Mouse (Mus musculus) G1E (cell line): ENCODE results near the gene Ube4b. TPM values are rescaled to one million over a fixed set of nuclear protein-coding genes. Genes with fewer than 3 reads are reported as not detected.

Experiments
- ATAC-seq: 2 replicates; pipeline ENCODE4 v1.8.0; 2016; ENCODE audit warnings: mild to moderate bottlenecking; ENCODE audit not compliant: insufficient number of reproducible peaks, poor library complexity, low FRiP score, severe bottlenecking; ENCODE audit errors: extremely low read depth
- DNase-seq: peaks from one replicate; pipeline ENCODE4 v3.0.0; 2012; ENCODE audit warnings: low spot score
- H3K27me3 ChIP-seq: 2 replicates; pipeline ENCODE4 v1.6.1; 2012; ENCODE audit warnings: mild to moderate bottlenecking, low read length, inconsistent platforms; ENCODE audit not compliant: insufficient read depth
- H3K36me3 ChIP-seq: replicated peaks from 2 replicates; pipeline ENCODE3; 2012; ENCODE audit warnings: mild to moderate bottlenecking, inconsistent platforms
- H3K4me1 ChIP-seq: 2 replicates; pipeline ENCODE4 v1.6.1; 2012; ENCODE audit warnings: low read depth, low read length, inconsistent platforms, mixed read lengths; ENCODE audit not compliant: insufficient read depth
- H3K4me3 ChIP-seq: 2 replicates; pipeline ENCODE4 v1.5.1; 2012; ENCODE audit warnings: low read depth, mild to moderate bottlenecking, inconsistent platforms, low read length, moderate library complexity, mixed read lengths
- H3K9me3 ChIP-seq: replicated peaks from 2 replicates; pipeline ENCODE4 v1.6.1; 2012; ENCODE audit warnings: inconsistent platforms
- CTCF ChIP-seq: IDR thresholded peaks from 2 replicates; pipeline ENCODE4 v1.5.1; 2012; ENCODE audit warnings: low read depth, low read length, inconsistent platforms, mixed read lengths
- GATA1 ChIP-seq: IDR thresholded peaks from 2 replicates; pipeline ENCODE4 v1.6.1; 2012; ENCODE audit warnings: borderline replicate concordance, low read length, inconsistent platforms, mixed read lengths
- GATA2 ChIP-seq: IDR thresholded peaks from 2 replicates; pipeline ENCODE4 v1.6.1; 2012; ENCODE audit warnings: low read depth, low read length, inconsistent platforms, borderline replicate concordance
- POLR2AphosphoS5 ChIP-seq: IDR thresholded peaks from 2 replicates; pipeline ENCODE4 v1.6.1; 2012; ENCODE audit warnings: low read depth, low read length, inconsistent platforms; ENCODE audit not compliant: insufficient replicate concordance
- TAL1 ChIP-seq: conservative IDR thresholded peaks from 2 replicates; pipeline ENCODE4 v1.6.1; 2012; ENCODE audit warnings: low read depth, low read length, inconsistent platforms, mixed read lengths
- polyA plus RNA-seq: library from polyadenylated mRNA; stranded (reverse); fragments of >175 nt; gene quantifications from 2 replicates; pipeline ENCODE4 v1.2.3, GENCODE M21; 2012
- total RNA-seq, 2 experiments: library from RNA; stranded (forward) in 1 of 2; stranded (reverse) in 1 of 2; fragments of 200-1000 nt in 1 of 2; fragments of >200 nt in 1 of 2; fragmentation: Nextera tagmentation in 1 of 2; gene quantifications; 2 replicates each; pipeline ENCODE4 v1.2.3; 2014 to 2017

The Ube4b gene
- total and polyA plus RNA-seq, 3 experiments: 51.9 to 346 (median 118) TPM

DNA sequence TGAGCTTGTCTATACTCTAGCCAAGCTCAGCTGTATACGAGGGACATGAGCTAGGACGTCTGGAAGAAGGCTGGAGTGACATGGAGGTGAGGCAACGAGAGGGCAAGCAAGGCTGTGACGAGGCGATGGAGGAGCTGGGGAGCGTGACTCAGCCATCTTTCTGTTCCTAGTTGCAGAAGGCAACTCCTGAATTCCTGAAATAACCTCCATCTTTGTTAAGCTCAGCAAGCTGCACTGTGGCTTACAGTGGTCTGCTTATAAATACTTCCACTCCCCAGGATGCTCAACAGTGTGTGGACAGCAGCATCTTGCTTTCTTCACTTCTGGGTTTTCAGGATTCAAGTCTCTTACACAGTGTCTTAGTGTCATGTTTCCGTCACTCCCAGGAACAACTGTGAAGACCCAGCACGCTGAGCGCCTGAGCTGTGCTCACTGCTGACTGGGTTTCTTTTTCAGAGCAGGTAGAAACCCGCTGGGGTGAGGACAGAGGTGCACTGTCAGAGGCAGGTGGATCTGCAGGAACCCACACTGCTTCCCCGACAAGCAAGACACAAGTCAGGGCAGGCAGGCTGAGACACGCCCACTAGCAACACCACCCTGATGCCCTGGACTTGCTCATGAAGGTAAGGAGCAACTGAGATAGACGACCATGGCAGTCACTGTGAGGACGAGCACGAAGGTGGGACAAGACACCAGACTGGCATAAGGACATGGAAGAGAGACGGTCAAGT lies 20.7 kb downstream of the Ube4b start:
- no peak for ATAC-seq

DNA sequence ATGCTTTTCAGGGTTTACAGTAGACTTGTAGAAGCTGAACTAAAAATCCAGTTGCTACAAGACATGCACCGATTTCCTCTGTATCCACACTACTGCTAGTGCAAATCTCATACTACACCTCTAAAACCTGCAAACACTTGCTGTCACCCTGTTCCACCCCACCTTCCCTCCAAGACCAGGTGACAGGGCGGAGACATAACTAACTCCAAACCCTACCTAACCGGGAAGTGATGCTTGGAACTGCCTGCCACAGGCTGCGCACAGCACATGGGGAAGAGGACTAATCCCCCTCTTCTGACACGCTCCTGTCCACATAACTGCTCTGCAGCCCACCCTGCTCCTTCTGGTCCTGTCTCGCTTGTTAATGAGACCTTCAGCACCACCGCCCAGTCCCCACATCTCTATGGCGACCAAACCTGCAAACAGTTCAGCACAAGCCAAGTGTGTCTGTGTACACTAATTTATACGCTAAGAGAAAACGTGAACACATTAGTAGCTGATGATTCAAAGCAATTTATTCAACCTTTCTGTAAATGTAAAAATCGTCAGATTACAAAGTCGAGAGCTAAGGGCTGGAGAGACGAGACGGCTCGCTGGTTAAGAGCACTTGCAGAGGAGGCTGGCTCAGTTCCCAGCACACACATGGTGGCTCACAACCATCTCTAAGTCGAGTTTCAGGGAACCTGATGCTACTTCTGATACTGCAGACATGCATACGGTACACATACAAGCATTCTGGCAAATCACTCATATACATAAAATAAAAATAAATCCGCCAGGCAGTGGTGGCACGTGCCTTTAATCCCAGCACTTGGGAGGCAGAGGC lies 21.7 kb downstream of the Ube4b start:
- Histone ChIP-seq H3K36me3 (peaks cover 80% of the 10 kb centered on the region), H3K4me3 (no peak overlapping the region), H3K4me1 (peaks cover 72% of the 10 kb centered on the region), H3K27me3 (no peaks in the 10 kb centered on the region), H3K9me3 (no peaks in the 10 kb centered on the region)
- TF ChIP-seq GATA2: no peak
- TF ChIP-seq POLR2AphosphoS5: no peak
- TF ChIP-seq CTCF: no peak
- TF ChIP-seq GATA1: no peak
- TF ChIP-seq TAL1: no peak
- no peak for DNase-seq
- no peak for ATAC-seq

More for the DNA sequence above, 20.7 kb downstream of the Ube4b start:
- no peaks in the 10 kb centered on the region for H3K9me3 ChIP-seq
- peaks cover 88% of the 10 kb centered on the region for H3K36me3 ChIP-seq
- H3K27me3 ChIP-seq: no peaks in the 10 kb centered on the region
- no peak overlapping the region for H3K4me3 ChIP-seq
- TF ChIP-seq POLR2AphosphoS5 (no peak), TAL1 (no peak), GATA1 (no peak), GATA2 (no peak), CTCF (no peak)
- DNase-seq: no peak
- peaks cover 66% of the 10 kb centered on the region for H3K4me1 ChIP-seq

DNA sequence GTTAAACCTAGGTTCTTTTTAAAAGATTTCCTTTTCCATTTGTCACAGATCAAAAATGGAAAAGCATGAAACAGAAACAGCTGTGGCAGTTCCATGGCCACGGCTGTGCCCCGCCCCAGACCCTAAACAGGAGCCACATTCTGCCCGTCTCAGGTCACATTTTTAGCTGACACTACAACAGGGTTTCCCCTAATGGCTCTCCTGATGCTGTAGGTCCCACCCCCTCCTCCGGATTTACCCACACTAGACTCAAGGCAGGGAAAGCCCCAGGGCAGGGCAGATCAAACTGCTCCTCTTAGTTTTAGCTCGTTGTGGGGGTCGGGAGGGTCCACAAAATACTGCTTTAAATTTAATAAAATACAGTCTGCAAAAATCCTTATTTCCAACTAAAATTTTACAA lies 23.5 kb downstream of the Ube4b start:
- Histone ChIP-seq H3K4me3 (no peak overlapping the region), H3K9me3 (no peaks in the 10 kb centered on the region), H3K4me1 (peaks cover 74% of the 10 kb centered on the region), H3K36me3 (peaks cover 75% of the 10 kb centered on the region), H3K27me3 (no peaks in the 10 kb centered on the region)
- TF ChIP-seq GATA2 (no peak), GATA1 (no peak), CTCF (no peak), TAL1 (no peak), POLR2AphosphoS5 (no peak)
- no peak for DNase-seq
- ATAC-seq: no peak

DNA sequence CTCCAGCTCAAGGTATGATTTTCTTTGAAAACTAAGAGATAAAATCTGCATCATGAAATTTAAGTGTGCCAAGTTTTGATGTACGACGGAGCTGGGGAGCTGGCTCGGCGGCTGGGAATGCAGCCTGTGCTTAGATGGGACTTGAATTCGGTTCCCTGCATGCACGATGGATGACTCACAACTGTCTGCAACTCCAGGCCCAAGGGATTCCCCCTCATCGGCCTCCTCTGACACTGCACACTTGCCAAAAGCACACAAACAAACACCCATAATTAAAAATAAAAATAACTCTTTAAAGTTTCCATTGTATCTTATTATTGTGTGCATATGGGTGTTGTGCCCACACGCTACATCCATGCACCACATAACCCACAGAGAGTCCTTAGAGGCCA lies 25.0 kb downstream of the Ube4b start:
- H3K4me3 ChIP-seq: no peak overlapping the region
- H3K9me3 ChIP-seq: no peaks in the 10 kb centered on the region
- peaks cover 76% of the 10 kb centered on the region for H3K36me3 ChIP-seq
- H3K4me1 ChIP-seq: peaks cover 72% of the 10 kb centered on the region
- DNase-seq: no peak
- TF ChIP-seq CTCF: no peak
- no peak for TF ChIP-seq GATA2
- no peak for TF ChIP-seq GATA1
- no peak for TF ChIP-seq POLR2AphosphoS5
- TF ChIP-seq TAL1: no peak
- no peaks in the 10 kb centered on the region for H3K27me3 ChIP-seq
- no peak for ATAC-seq

DNA sequence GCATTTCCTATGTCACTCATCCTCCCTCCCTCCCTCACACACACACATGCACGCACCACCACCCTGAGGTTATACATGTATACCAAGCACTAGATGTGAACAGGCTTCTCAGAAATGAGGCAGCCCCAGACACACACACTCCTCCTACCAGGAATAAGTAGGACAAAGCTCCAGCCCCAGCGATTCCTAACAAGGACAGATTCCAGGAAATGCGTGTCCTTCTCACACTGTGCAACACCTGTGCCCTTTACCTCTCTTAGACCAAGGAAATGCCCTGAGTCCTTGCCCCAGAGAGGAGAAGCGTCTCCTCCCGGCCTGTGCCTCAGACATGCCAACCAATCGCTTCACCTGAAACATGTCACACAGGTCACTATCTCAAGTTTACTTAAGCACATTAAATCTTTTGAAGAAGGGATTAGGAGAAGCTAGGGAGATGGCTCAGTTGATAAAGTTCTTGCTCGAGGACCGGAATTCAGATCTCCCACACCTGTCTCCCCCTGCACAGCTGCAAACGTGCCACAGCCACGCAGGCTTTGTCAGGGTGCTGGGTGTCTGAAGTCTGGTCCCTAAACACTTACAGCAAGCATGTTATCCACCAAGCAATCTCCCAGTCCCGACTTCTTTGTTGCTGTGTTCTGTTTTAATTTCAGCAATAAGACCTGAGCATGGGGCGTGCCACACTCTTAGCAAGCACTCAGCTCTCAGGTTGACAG lies 25.5 kb downstream of the Ube4b start:
- Histone ChIP-seq H3K36me3 (peaks cover 75% of the 10 kb centered on the region), H3K27me3 (no peaks in the 10 kb centered on the region), H3K4me3 (no peak overlapping the region), H3K9me3 (no peaks in the 10 kb centered on the region), H3K4me1 (peaks cover 72% of the 10 kb centered on the region)
- DNase-seq (no peak), ATAC-seq (no peak)
- TF ChIP-seq CTCF (no peak), TAL1 (no peak), GATA2 (no peak), POLR2AphosphoS5 (no peak)
